Mouse (Mus musculus) heart, embryonic 16.5 days (tissue): ENCODE results near the gene Gm49416. TPM values are rescaled to one million over a fixed set of nuclear protein-coding genes. Genes with fewer than 3 reads are reported as not detected.
"Not testable (repeated sequence)": the region's sequence is repeated elsewhere in the genome, so short reads cannot be mapped to it uniquely, and the experiment has no call there.

Experiments
- ATAC-seq: fragments of 200-750 bp; cut with Nextera tagmentation; replicated peaks from 2 replicates; pipeline ENCODE4 v1.8.0; 2017; ENCODE audit warnings: moderate number of reproducible peaks; ENCODE audit not compliant: insufficient read depth, low FRiP score; ENCODE audit errors: extremely low read depth
- H3K27ac ChIP-seq: fragments of 300-500 bp; sonication (generic); 2 replicates; pipeline ENCODE4 v1.5.1; 2014; ENCODE audit warnings: mild to moderate bottlenecking, low read length, control low read depth, moderate library complexity
- H3K27me3 ChIP-seq: fragments of 300-500 bp; sonication (generic); 2 replicates; pipeline ENCODE4 v1.6.1; 2014; ENCODE audit warnings: low read length, mixed read lengths; ENCODE audit not compliant: control insufficient read depth, insufficient read depth
- H3K36me3 ChIP-seq: fragments of 300-500 bp; sonication (generic); 2 replicates; pipeline ENCODE4 v1.6.1; 2014; ENCODE audit not compliant: control insufficient read depth, insufficient read depth
- H3K4me1 ChIP-seq: fragments of 300-500 bp; sonication (generic); 2 replicates; pipeline ENCODE4 v1.6.1; 2014; ENCODE audit warnings: low read length, mixed read lengths; ENCODE audit not compliant: control insufficient read depth, insufficient read depth
- H3K4me2 ChIP-seq: fragments of 300-500 bp; sonication (generic); 2 replicates; pipeline ENCODE4 v1.6.1; 2014; ENCODE audit warnings: low read depth, mild to moderate bottlenecking, control low read depth, low read length
- H3K4me3 ChIP-seq: fragments of 300-500 bp; sonication (generic); 2 replicates; pipeline ENCODE4 v1.5.1; 2014; ENCODE audit warnings: mild to moderate bottlenecking, control low read depth, low read length
- H3K9ac ChIP-seq: fragments of 300-500 bp; sonication (generic); 2 replicates; pipeline ENCODE4 v1.6.1; 2014; ENCODE audit warnings: low read length, control low read depth
- H3K9me3 ChIP-seq: fragments of 300-500 bp; sonication (generic); replicated peaks from 2 replicates; pipeline ENCODE4 v1.6.1; 2016; ENCODE audit warnings: low read length; ENCODE audit not compliant: control insufficient read depth
- WGBS: fragments of 180-500 bp; shearing (Covaris S2); extraction: QIAGEN DNeasy Blood & Tissue Kit; methylation state at CpG from one replicate; pipeline ENCODE4 v1.1.7; 2014; 5-methylcytosine and 5-hydroxymethylcytosine counted together
- polyA plus RNA-seq: library from polyadenylated mRNA; unstranded; fragments of >200 nt; fragmentation: Nextera tagmentation; extraction: Ambion mirVana; gene quantifications from 2 replicates; pipeline ENCODE4 v1.2.1, GENCODE M21; 2015

The Gm49416 gene
- polyA plus RNA-seq, 1 experiment from 2014 or later, result not detected

DNA sequence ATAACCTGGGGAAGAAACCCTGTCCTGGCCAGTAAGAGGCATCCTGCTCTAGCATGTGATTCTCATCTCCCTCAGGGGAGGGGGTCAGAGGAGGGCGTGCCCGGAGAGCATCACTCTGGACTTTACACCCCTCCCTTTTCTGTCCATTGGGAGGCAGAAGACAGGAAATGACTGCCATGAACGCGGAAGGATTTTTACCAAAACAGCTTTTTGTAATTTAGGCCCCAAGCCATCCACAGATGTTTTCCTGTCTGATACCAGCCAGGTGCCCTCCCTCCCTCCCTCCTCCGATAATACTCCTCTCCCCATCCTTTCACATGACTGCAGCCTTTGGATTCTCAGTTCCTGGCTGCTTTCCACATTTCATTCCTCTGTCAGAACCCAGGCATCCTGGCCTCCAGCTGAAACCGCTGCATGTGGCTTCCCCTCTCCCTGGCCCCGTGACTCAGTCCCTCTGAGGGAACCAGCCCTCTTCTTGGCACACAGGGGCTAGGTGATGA is 38.3 kb upstream of the Gm49416 start, which contains the start of gene Lrrn4cl:
Lrrn4cl (plus strand) TSS at position 367 of the 500 bp plus-strand sequence.
- 17% methylated on average over 7 of the region's 7 CpGs for WGBS
- H3K4me1 ChIP-seq, result peaks cover 11% of the 10 kb centered on the region
- H3K9me3 ChIP-seq, result no peaks in the 10 kb centered on the region
- peak; percentile 66 for ATAC-seq
- no peaks in the 10 kb centered on the region for H3K27me3 ChIP-seq
- peak within 1 kb of the TSS; percentile 30; the same call in 1 of the 2 replicates for H3K9ac ChIP-seq
- H3K27ac ChIP-seq, result peak within 1 kb of the TSS; percentile 52
- H3K36me3 ChIP-seq, result peaks cover 17% of the 10 kb centered on the region
- no peak within 1 kb of the TSS for H3K4me3 ChIP-seq
- peak within 1 kb of the TSS; percentile 43; the same call in 1 of the 2 replicates for H3K4me2 ChIP-seq

DNA sequence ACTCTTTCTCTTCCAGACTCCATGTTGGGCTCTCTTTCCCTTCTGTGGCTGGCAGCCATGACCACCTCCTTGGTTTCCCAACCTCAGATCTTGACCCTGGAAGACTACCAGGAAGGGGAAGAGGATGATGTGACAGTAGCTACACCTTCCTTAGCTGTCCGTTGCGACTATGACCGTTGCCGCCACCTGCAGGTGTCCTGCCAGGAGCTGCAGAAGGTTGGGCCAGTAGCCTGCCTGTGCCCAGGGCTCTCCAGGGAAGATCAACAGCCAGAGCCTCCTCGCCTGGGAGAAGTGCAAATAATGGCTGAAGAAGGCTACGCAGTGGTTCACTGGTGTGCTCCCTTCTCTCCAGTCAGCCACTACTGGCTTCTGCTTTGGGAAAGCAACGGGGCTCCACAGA is 37.1 kb upstream of the Gm49416 start:
- no peak for ATAC-seq
- H3K4me1 ChIP-seq, result peaks cover 11% of the 10 kb centered on the region
- peaks cover 9% of the 10 kb centered on the region for H3K36me3 ChIP-seq
- no peaks in the 10 kb centered on the region for H3K27me3 ChIP-seq
- no peak overlapping the region for H3K9ac ChIP-seq
- no peak overlapping the region for H3K4me3 ChIP-seq
- WGBS, result 45% methylated on average over 7 of the region's 7 CpGs
- H3K27ac ChIP-seq, result no peak overlapping the region
- H3K9me3 ChIP-seq, result no peaks in the 10 kb centered on the region
- H3K4me2 ChIP-seq, result no peak overlapping the region

DNA sequence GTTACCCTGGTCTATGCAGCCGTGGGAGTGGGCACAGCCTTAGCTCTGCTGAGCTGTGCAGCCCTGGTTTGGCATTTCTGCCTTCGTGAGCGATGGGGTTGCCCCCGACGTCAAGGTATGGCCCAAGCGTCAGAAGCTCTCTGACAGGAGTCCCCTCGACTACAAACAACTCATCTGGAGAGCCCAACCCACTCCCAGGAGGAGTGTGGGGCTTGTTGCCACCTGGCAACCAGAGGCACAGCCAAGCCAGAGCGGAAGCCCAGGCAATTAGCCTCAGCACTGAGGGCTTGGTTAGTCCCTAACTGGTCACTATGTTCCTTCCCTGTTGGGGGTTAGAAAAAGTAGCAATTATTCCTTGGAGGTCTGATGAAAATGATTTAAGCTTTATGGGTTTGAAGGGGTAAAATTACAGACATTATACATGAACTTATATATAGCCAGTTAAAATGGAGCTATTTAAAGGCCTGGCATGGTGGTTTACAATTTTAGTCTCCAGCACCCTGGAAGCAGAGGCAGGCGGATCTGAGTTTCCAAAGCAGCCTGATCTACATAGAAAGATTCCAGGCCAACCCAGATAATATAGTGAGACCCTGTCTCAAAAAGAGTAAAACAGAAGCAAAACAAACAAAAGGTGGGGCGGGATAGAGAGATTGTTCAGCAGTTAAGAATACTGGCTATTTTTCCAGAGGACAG is 36.3 kb upstream of the Gm49416 start:
- peaks cover 4% of the 10 kb centered on the region; the same call in 1 of the 2 replicates for H3K36me3 ChIP-seq
- WGBS, result 49% methylated on average over 10 of the region's 10 CpGs
- no peak overlapping the region for H3K9ac ChIP-seq

DNA sequence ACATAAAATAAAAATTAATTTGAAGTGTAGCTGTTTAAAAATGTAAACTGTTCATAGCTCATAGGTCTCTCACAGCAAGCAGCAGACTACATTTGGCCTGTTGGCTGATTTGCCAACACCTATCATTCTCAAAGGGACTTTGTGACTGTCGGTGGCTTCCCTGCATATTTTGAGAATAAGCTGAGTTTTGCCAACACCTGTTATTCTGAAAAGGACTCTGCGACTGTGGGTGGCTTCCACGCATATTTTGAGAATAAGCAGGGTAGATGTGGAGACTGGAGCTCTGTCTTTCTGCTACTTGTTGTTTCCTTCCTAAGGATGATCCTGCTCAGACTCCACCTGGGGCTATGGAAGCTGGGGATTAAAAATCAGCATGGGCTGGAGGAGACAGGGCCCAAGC is 35.6 kb upstream of the Gm49416 start:
- no peak overlapping the region for H3K4me2 ChIP-seq
- H3K27ac ChIP-seq, result no peak overlapping the region
- no peak for ATAC-seq
- H3K36me3 ChIP-seq, result peaks cover 4% of the 10 kb centered on the region; the same call in 1 of the 2 replicates
- H3K4me1 ChIP-seq, result peaks cover 11% of the 10 kb centered on the region
- H3K4me3 ChIP-seq, result no peak overlapping the region
- H3K9me3 ChIP-seq, result no peaks in the 10 kb centered on the region
- H3K9ac ChIP-seq, result no peak overlapping the region
- no peaks in the 10 kb centered on the region for H3K27me3 ChIP-seq
- 67% methylated on average over 3 of the region's 3 CpGs for WGBS

More for the DNA sequence above, 36.3 kb upstream of the Gm49416 start:
- no peak overlapping the region for H3K27ac ChIP-seq
- ATAC-seq, result no peak
- no peaks in the 10 kb centered on the region for H3K9me3 ChIP-seq
- no peaks in the 10 kb centered on the region for H3K27me3 ChIP-seq
- peaks cover 11% of the 10 kb centered on the region for H3K4me1 ChIP-seq
- H3K4me3 ChIP-seq, result no peak overlapping the region
- H3K4me2 ChIP-seq, result no peak overlapping the region

DNA sequence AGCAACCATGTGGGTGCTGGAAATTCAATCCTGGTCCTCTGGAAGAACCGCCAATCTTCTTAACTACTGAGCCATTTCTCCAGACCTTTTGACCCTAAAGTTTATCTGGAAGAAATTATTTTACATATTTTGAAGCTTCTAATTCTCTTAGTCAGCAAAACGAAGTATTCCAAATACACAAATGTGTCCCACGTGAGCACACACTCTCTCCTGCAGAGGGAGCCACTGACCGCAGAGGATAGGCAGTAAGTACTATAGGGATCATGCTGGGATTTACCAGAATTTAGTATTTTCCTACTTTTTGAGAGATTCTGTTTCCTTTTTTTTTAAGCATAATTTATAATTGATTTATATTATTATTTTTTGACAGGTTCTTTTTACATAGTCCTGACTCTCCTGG is 31.0 kb upstream of the Gm49416 start:
- H3K4me2 ChIP-seq, result no peak overlapping the region
- no peaks in the 10 kb centered on the region for H3K36me3 ChIP-seq
- H3K9ac ChIP-seq, result no peak overlapping the region
- no peak overlapping the region for H3K27ac ChIP-seq
- H3K4me1 ChIP-seq, result no peaks in the 10 kb centered on the region
- H3K4me3 ChIP-seq, result no peak overlapping the region
- no peaks in the 10 kb centered on the region for H3K27me3 ChIP-seq
- 39% methylated on average over 4 of the region's 4 CpGs for WGBS
- no peaks in the 10 kb centered on the region for H3K9me3 ChIP-seq
- no peak for ATAC-seq

DNA sequence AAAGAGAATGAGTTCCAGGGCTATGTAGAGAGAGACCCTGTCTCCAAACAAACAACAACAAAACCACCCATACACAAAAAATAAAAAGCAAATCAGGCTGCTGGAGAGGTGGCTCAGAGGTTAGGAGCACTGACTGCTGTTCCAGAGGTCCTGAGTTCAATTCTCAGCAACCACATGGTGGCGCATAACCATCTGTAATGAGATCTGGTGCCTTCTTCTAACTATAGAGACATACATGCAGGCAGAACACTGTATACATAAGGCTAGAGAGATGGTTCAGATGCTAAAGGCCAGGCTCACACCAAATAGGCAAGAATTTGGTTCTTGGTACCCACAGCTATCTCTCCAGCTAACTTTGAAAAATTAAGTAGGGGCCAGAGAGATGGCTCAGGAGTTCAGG is 29.7 kb upstream of the Gm49416 start:
- no peaks in the 10 kb centered on the region for H3K27me3 ChIP-seq
- H3K36me3 ChIP-seq, result no peaks in the 10 kb centered on the region
- H3K27ac ChIP-seq, result no peak overlapping the region
- H3K9ac ChIP-seq, result no peak overlapping the region
- no peak; the same call in 1 of the 2 replicates for ATAC-seq
- H3K4me2 ChIP-seq, result no peak overlapping the region
- WGBS, result 11% methylated on average over 1 of the region's 1 CpGs
- H3K4me3 ChIP-seq, result no peak overlapping the region
- no peaks in the 10 kb centered on the region for H3K4me1 ChIP-seq
- no peaks in the 10 kb centered on the region for H3K9me3 ChIP-seq

DNA sequence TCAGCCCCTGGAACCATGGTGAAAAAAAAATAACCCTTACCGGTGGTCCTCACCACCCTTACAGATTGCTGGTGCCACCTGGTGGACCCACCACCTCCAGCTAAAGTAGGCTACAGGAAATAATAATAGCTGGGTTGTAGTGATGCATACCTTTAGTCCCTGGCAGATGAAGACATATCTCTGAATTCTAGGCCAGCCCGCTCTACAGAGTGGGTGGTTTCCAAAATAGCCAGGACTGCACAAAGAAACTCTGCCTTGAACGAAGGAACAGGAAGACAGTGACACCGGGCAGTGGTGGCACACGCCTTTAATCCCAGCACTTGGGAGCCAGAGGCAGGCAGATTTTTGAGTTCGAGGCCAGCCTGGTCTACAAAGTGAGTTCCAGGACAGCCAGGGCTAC is 24.5 kb upstream of the Gm49416 start:
- no peak for ATAC-seq
- Histone ChIP-seq H3K4me2 (no peak overlapping the region), H3K9me3 (no peaks in the 10 kb centered on the region), H3K36me3 (no peaks in the 10 kb centered on the region), H3K27ac (no peak overlapping the region), H3K27me3 (no peaks in the 10 kb centered on the region), H3K9ac (no peak overlapping the region), H3K4me1 (no peaks in the 10 kb centered on the region), H3K4me3 (no peak overlapping the region)
- WGBS, result 73% methylated on average over 6 of the region's 6 CpGs

DNA sequence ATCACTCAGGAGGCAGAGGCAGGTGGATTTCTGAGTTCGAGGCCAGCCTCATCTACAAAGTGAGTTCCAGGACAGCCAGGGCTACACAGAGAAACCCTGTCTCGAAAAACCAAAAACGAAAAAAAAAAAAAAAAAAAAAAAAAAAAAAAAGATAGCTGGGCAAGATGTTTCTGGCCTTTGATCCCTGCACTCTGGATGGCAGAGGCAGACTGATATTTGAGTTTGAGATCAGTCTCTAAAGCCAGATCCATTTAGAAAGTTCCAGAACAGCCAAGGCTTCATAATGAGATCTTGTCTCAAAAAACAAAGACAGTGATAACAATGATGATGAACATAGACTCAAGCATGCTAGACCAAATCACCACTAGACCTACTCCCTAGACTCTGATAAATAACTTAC is 18.3 kb upstream of the Gm49416 start:
- WGBS, result 79% methylated on average over 3 of the region's 3 CpGs
- H3K36me3 ChIP-seq, result peaks cover 21% of the 10 kb centered on the region
- H3K9ac ChIP-seq, H3K27ac ChIP-seq, ATAC-seq, H3K4me1 ChIP-seq, H3K4me3 ChIP-seq, H3K9me3 ChIP-seq, H3K27me3 ChIP-seq: not testable (repeated sequence)
- peak overlapping the region; percentile 63 for H3K4me2 ChIP-seq

DNA sequence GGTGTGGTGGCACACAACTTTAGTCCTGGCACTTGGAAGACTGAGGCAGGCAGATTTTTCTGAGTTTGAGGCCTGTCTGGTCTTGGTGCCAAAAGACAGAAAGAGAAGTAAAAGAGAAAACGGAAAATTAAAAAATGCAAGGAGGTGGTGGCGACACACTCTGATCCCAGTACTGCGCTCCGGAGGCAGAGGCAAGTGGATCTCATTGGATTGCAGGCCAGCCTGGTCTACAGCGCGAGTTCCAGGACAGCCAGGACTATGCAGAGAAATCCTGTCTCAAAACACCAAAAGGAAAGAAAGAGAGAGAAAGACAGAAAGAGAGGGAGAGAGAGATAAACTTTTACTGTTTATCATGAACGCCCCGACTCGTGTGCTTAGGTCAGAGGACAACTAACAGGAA is 17.9 kb upstream of the Gm49416 start:
- no peak for ATAC-seq
- Histone ChIP-seq H3K27me3 (no peaks in the 10 kb centered on the region), H3K27ac (peak overlapping the region; percentile 77), H3K9ac (peak overlapping the region; percentile 95), H3K4me3 (peak overlapping the region; percentile 87), H3K9me3 (no peaks in the 10 kb centered on the region), H3K4me1 (peaks cover 6% of the 10 kb centered on the region), H3K36me3 (peaks cover 25% of the 10 kb centered on the region), H3K4me2 (peak overlapping the region; percentile 63)
- 37% methylated on average over 9 of the region's 9 CpGs for WGBS
